Mouse (Mus musculus) megakaryocyte, adult 5-6 weeks (primary cell): ENCODE results near the gene Selenos. TPM values are rescaled to one million over a fixed set of nuclear protein-coding genes. Genes with fewer than 3 reads are reported as not detected.

Source experiments
- total RNA-seq, 2 experiments: library from RNA; stranded (forward) in 1 of 2; stranded (reverse) in 1 of 2; fragments of 153-499, 151-499 nt in 1 of 2; fragments of 221-1000, 200-1000 nt in 1 of 2; gene quantifications; 2 replicates each; pipeline versions ENCODE4 v1.2.3 to v1.2.4; 2015 to 2017

Gene Selenos
- total RNA-seq, 2 experiments from 2014 or later = 84.5 to 122 TPM

Other genes with a start within 250 kb of the Selenos start
- not detected in 2 replicates for gene Pcsk6, start 217.9 kb upstream of the Selenos start, total RNA-seq (2015)
- gene Pcsk6, start 217.9 kb upstream of the Selenos start, total RNA-seq (2017) = not detected in 2 replicates
- gene Gm45213, start 36.0 kb upstream of the Selenos start, total RNA-seq (2015) = not detected in 2 replicates
- gene Gm45213, start 36.0 kb upstream of the Selenos start, total RNA-seq (2017) = not detected in 2 replicates
- 53.8 and 59.6 TPM in 2 replicates for gene Snrpa1, start 20.6 kb upstream of the Selenos start, total RNA-seq (2015)
- gene Snrpa1, start 20.6 kb upstream of the Selenos start, total RNA-seq (2017) = 61.4 and 76.3 TPM in 2 replicates
- gene Chsy1, start 29.9 kb downstream of the Selenos start, total RNA-seq (2015) = 18.2 and 21.2 TPM in 2 replicates
- 37.1 and 37.6 TPM in 2 replicates for gene Chsy1, start 29.9 kb downstream of the Selenos start, total RNA-seq (2017)